Mouse (Mus musculus): ENCODE measurements at regions not wholly inside any gene's neighbourhood (a gene's known extent, or its start where the extent isn't known, plus 50 kb on each side); places are given as distances from the start of the nearest gene placed in this dataset.

DNA sequence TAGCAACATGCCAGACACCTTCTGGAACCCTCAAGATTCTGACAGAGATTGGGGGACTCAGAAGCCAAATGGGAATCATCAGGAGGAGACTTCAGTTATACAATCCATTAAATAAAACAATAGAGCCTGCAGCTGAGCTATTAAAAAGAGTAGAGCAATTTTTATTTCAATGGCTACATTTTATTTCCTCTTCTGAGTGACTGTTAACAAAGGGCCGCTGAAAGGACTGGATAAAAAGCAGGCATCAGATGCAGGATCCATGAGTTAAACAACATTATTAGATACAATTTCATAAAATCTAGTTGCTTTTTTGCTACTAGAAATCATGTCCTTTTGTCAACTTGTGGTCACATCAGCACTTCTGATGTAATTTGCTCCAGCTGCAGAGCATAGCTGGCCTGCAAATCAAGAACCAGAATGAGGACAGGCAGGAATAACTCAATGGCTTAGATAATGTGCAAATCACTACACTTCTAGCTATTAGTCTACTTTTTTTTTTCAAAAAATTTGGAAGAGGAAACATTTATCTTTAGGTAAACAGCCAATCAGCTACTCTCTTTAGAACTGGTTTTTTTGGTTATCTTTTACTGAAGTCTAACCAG is 529.5 kb upstream of the Mef2c start:
- H3K36me3 ChIP-seq (ENCODE audit: insufficient read depth, low read length), result no peaks in the 10 kb centered on the region
- H3K9ac ChIP-seq (ENCODE audit: low read depth, low read length), result no peak overlapping the region
- no peak for ATAC-seq (replicated peaks; ENCODE audit: low FRiP score, low read depth)
- no peak overlapping the region for H3K4me2 ChIP-seq (ENCODE audit: low read length)
- H3K27me3 ChIP-seq (ENCODE audit: insufficient read depth, low read length), result no peaks in the 10 kb centered on the region
- no peak for TF ChIP-seq CTCF (IDR thresholded peaks at IDR 0.05; ENCODE audit: low read depth)
- H3K4me1 ChIP-seq (replicated peaks; ENCODE audit: insufficient read depth, low read length), result no peaks in the 10 kb centered on the region
- WGBS, result 76% methylated on average over 1 of the region's 1 CpGs
- H3K4me3 ChIP-seq (replicated peaks; ENCODE audit: low read depth, low read length), result no peak overlapping the region
- no peaks in the 10 kb centered on the region for H3K9me3 ChIP-seq (replicated peaks; ENCODE audit: low read length)
- no peak for DNase-seq (ENCODE audit: low spot score)
- H3K27ac ChIP-seq, result no peak overlapping the region

GRCm38 (mm10) chr13:83001118-83001517 is 502.7 kb upstream of the Mef2c start:
- H3K4me3 ChIP-seq (replicated peaks; ENCODE audit: low read depth, low read length), result no peak overlapping the region
- H3K9ac ChIP-seq (ENCODE audit: low read depth, low read length), result no peak overlapping the region
- DNase-seq (ENCODE audit: low spot score), result no peak
- no peak for TF ChIP-seq CTCF (IDR thresholded peaks at IDR 0.05; ENCODE audit: low read depth)
- H3K9me3 ChIP-seq (replicated peaks; ENCODE audit: low read length), result no peaks in the 10 kb centered on the region
- no peak overlapping the region for H3K4me2 ChIP-seq (ENCODE audit: low read length)
- no peaks in the 10 kb centered on the region for H3K27me3 ChIP-seq (ENCODE audit: insufficient read depth, low read length)
- no peak for ATAC-seq (replicated peaks; ENCODE audit: low FRiP score, low read depth)
- no peaks in the 10 kb centered on the region for H3K36me3 ChIP-seq (ENCODE audit: insufficient read depth, low read length)
- H3K4me1 ChIP-seq (replicated peaks; ENCODE audit: insufficient read depth, low read length), result no peaks in the 10 kb centered on the region
- H3K27ac ChIP-seq, result no peak overlapping the region

DNA sequence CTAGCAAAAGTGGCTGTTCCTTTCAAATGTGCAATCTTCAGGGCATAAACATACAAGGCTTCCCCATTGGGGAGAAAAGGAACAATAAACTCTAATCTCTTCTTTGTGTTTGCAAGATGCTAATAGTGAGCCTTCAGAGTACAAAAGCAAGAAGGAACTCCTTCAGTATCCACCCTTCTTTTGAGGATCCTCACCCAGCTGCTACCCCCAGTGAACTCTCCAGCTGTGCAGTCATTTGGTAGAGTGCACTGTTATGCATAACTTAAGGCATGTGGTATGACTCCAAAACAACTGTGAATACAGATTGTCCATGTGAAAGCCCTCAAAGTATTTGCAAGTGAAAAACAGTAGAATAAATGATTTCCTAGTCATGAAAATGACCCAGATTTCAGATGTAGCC is 487.1 kb upstream of the Mef2c start:
- no peak for ATAC-seq (replicated peaks; ENCODE audit: low FRiP score, low read depth)
- H3K4me3 ChIP-seq (replicated peaks; ENCODE audit: low read depth, low read length), result no peak overlapping the region
- TF ChIP-seq CTCF (IDR thresholded peaks at IDR 0.05; ENCODE audit: low read depth), result no peak
- no peaks in the 10 kb centered on the region for H3K27me3 ChIP-seq (ENCODE audit: insufficient read depth, low read length)
- no peaks in the 10 kb centered on the region for H3K9me3 ChIP-seq (replicated peaks; ENCODE audit: low read length)
- H3K27ac ChIP-seq, result no peak overlapping the region
- DNase-seq (ENCODE audit: low spot score), result no peak
- no peaks in the 10 kb centered on the region for H3K4me1 ChIP-seq (replicated peaks; ENCODE audit: insufficient read depth, low read length)
- H3K36me3 ChIP-seq (ENCODE audit: insufficient read depth, low read length), result no peaks in the 10 kb centered on the region
- H3K9ac ChIP-seq (ENCODE audit: low read depth, low read length), result no peak overlapping the region
- no peak overlapping the region for H3K4me2 ChIP-seq (ENCODE audit: low read length)

DNA sequence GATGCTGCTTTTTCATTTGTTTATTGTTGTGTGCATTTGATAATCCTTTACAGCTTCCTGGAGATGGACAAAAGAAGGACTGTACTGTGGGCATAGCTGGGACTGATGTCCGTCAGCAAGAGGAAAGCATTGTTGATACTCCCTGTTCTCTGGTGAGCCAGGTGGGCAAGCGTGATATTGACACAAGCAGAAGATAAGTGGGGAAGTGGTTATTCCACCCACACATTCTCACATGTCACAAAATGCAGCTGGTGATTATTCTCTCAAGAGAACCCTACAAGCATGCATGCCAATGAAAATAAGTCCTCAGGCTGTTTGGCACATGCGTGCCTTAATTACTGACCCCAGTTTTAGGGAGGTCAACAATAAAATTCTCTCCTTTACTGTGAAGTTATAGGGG is 483.0 kb upstream of the Mef2c start:
- Histone ChIP-seq H3K9me3 (replicated peaks; ENCODE audit: low read length) (no peaks in the 10 kb centered on the region), H3K4me2 (ENCODE audit: low read length) (no peak overlapping the region), H3K9ac (ENCODE audit: low read depth, low read length) (no peak overlapping the region), H3K36me3 (ENCODE audit: insufficient read depth, low read length) (no peaks in the 10 kb centered on the region), H3K27ac (no peak overlapping the region), H3K27me3 (ENCODE audit: insufficient read depth, low read length) (no peaks in the 10 kb centered on the region), H3K4me3 (replicated peaks; ENCODE audit: low read depth, low read length) (no peak overlapping the region), H3K4me1 (replicated peaks; ENCODE audit: insufficient read depth, low read length) (no peaks in the 10 kb centered on the region)
- 0 out of 2 replicates have a peak, but pooled peaks have one; percentile 3 for ATAC-seq (replicated peaks; ENCODE audit: low FRiP score, low read depth)
- 19% methylated on average over 3 of the region's 3 CpGs for WGBS
- TF ChIP-seq CTCF (IDR thresholded peaks at IDR 0.05; ENCODE audit: low read depth), result no peak
- peak; percentile 14 for DNase-seq (ENCODE audit: low spot score)

DNA sequence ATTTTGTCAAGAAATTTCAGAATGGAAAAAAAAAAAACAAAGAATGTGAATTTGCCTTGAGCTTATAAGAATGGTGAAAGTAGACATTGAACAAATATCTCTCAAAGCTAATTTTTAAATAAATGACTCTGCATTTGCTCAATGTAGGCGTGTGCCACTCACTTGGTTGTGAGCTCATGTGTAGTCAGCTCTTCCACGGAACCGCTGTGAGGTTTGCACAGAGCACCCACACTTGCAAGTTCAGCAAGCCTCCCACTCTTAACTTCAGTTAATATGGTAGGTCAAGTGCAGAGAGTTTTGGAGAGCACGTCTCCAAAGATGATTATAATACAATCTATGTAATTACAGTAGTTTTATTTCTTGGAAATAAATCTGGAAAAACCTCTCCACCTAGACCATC is 479.9 kb upstream of the Mef2c start:
- Histone ChIP-seq H3K27ac (no peak overlapping the region), H3K4me2 (ENCODE audit: low read length) (no peak overlapping the region), H3K36me3 (ENCODE audit: insufficient read depth, low read length) (no peaks in the 10 kb centered on the region), H3K9me3 (replicated peaks; ENCODE audit: low read length) (no peaks in the 10 kb centered on the region), H3K4me1 (replicated peaks; ENCODE audit: insufficient read depth, low read length) (no peaks in the 10 kb centered on the region), H3K4me3 (replicated peaks; ENCODE audit: low read depth, low read length) (no peak overlapping the region), H3K9ac (ENCODE audit: low read depth, low read length) (no peak overlapping the region), H3K27me3 (ENCODE audit: insufficient read depth, low read length) (no peaks in the 10 kb centered on the region)
- DNase-seq (ENCODE audit: low spot score) (no peak), ATAC-seq (replicated peaks; ENCODE audit: low FRiP score, low read depth) (no peak)
- WGBS, result 90% methylated on average over 4 of the region's 4 CpGs
- TF ChIP-seq CTCF (IDR thresholded peaks at IDR 0.05; ENCODE audit: low read depth), result no peak

DNA sequence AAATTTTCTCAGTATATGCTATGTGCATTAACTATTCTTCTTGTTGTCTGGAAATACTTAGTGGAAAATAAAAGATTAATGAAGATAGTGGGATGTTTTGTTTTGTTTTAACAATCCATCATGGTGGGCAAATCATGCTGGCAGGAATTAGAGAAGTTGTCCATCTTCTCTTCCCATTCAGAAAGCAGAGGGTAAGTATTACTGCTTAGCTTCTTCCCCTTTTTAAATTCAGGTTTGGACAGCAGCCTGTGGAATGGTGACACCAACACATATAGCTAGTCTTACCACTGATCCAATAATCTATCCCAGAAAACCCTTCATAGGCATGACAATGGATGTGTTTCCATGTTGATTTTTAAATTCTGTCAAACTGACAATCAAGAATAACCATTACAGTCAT is 467.9 kb upstream of the Mef2c start:
- Histone ChIP-seq H3K4me2 (ENCODE audit: low read length) (no peak overlapping the region), H3K27ac (no peak overlapping the region), H3K9me3 (replicated peaks; ENCODE audit: low read length) (no peaks in the 10 kb centered on the region), H3K4me3 (replicated peaks; ENCODE audit: low read depth, low read length) (no peak overlapping the region), H3K36me3 (ENCODE audit: insufficient read depth, low read length) (no peaks in the 10 kb centered on the region), H3K9ac (ENCODE audit: low read depth, low read length) (no peak overlapping the region), H3K4me1 (replicated peaks; ENCODE audit: insufficient read depth, low read length) (no peaks in the 10 kb centered on the region), H3K27me3 (ENCODE audit: insufficient read depth, low read length) (no peaks in the 10 kb centered on the region)
- DNase-seq (ENCODE audit: low spot score), result no peak
- ATAC-seq (replicated peaks; ENCODE audit: low FRiP score, low read depth), result no peak
- TF ChIP-seq CTCF (IDR thresholded peaks at IDR 0.05; ENCODE audit: low read depth), result no peak

- ATAC-seq (replicated peaks; ENCODE audit: low FRiP score, low read depth) (no peak), DNase-seq (ENCODE audit: low spot score) (no peak)
- no peaks in the 10 kb centered on the region for H3K27me3 ChIP-seq (ENCODE audit: insufficient read depth, low read length)
- no peak overlapping the region for H3K4me3 ChIP-seq (replicated peaks; ENCODE audit: low read depth, low read length)
- TF ChIP-seq CTCF (IDR thresholded peaks at IDR 0.05; ENCODE audit: low read depth), result no peak
- H3K36me3 ChIP-seq (ENCODE audit: insufficient read depth, low read length), result no peaks in the 10 kb centered on the region
- no peaks in the 10 kb centered on the region for H3K9me3 ChIP-seq (replicated peaks; ENCODE audit: low read length)
- no peaks in the 10 kb centered on the region for H3K4me1 ChIP-seq (replicated peaks; ENCODE audit: insufficient read depth, low read length)
- H3K27ac ChIP-seq, result no peak overlapping the region
- 89% methylated on average over 1 of the region's 1 CpGs for WGBS
- H3K9ac ChIP-seq (ENCODE audit: low read depth, low read length), result no peak overlapping the region
- no peak overlapping the region for H3K4me2 ChIP-seq (ENCODE audit: low read length)
These were observed 462.3 kb upstream of the Mef2c start for GRCm38 (mm10) chr13:83041506-83041905.

All from kidney, postnatal 0 days (tissue).